Mouse (Mus musculus): ENCODE measurements around the gene Adamts17. TPM values are rescaled to one million over a fixed set of nuclear protein-coding genes. Genes with fewer than 3 reads are reported as not detected.

Adamts17 gene
- total RNA-seq (2021) = 10 to 100 TPM; 20.2 to 23.8 TPM
- long read RNA-seq, full-length matches to known transcripts = 1 of 4 reads
- long read RNA-seq, partial matches to known transcripts = 1 of 4 reads
- long read RNA-seq, other reads (novel, unspliced or antisense) = 2 of 4 reads

DNA sequence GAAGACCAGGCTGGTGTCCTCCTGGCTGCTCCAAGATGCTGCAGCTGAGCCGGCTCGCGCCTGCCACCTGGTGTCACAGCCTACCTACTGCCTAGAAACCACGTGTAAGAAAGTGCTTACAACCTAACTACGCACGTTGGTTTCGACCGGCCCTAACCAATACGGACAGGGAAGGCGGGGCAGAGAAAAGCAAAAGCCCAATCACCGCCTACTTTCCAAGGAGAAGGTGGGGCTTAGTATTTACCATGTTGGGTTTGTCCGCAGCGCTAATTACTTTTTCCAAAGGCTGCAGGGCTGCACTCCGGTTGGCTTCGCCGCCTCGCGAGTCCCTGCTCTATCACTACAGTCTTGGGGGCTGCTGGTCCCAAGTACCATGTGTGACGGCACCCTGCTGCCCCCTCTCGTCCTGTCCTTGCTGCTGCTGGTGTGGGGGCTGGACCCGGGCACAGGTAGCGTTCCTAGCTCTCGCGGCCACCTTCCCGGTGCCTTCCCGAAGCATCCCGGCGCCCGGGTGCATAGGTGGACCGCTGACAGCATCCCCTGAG, at the start of gene Adamts17:
Gene Adamts17 (plus strand): TSS at position 273 of the 545 bp plus-strand sequence.
- peak; percentile 93 to 97 for DNase-seq (ENCODE audit: low spot score in 2 of 2)

- no peak for DNase-seq (ENCODE audit: low spot score in 2 of 2)
Measured at GRCm38 (mm10) chr7:66789860-66790748, 49.4 kb upstream of the Adamts17 start.

- DNase-seq (ENCODE audit: low spot score in 2 of 2) = no peak
Measured at GRCm38 (mm10) chr7:66791022-66791421, 48.5 kb upstream of the Adamts17 start.

DNA sequence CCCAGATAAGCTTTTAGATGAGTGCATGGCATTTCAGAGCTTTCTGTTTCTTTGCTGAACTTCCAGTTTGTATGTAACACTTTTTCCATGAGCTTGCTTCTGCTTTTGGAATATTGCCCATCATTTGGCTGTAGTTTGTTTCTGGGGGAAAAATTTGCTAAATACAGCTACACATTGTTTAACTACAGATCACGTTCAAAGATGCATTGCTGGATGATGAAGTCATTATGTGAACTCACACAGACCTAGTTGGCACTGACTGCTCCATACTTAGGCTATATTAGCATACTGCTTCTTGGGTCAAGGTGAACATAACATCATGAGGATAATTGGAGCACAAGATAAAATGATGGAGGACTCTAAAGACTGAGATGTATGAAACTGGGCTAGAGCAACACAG, 42.6 kb upstream of the Adamts17 start:
- DNase-seq (ENCODE audit: low spot score in 2 of 2) = no peak

GRCm38 (mm10) chr7:66797345-66797744, 42.2 kb upstream of the Adamts17 start:
- no peak for DNase-seq (ENCODE audit: low spot score in 2 of 2)

DNA sequence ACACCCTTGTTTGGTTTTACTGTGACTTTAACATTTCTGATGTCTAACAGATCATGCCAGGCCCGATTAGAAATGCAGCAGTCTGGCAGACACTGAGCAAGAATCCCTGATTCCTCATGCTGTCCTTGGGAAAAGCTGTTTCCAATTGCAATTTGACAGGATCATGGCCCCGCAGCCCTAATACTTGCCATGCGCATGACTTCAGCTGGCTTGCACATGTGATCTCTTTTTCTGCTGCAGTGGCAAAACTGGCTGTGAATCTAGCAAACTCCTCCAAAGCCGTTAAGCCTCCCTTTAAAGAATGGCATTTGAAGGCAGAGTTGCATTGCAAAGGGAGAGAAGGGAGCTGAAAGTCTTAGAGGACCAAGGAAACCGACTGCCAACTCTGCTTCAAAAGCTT, 40.7 kb upstream of the Adamts17 start:
- no peak for DNase-seq (ENCODE audit: low spot score in 2 of 2)

- DNase-seq (ENCODE audit: low spot score in 2 of 2) = no peak
Measured at GRCm38 (mm10) chr7:66800784-66801183, 38.8 kb upstream of the Adamts17 start.

DNA sequence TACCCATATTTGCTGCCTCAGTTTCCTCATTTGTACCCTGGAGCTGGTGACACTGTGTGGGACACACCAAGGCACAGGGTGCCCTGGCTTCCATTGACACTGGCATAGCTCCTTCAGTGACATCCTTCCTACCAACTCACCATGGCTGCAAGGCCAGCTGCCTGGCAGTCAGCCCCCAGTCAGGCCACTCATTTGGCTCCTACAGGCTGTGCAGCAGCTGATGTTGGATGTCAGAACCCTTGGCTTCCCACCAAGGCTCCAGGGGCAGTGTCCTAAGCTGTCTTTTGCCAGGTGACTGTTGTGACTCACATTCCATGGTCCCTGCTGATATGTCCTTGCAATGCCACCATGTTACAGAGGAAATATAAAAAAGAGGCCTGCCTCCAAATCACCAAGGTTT, 37.8 kb upstream of the Adamts17 start:
- no peak for DNase-seq (ENCODE audit: low spot score in 2 of 2)

- no peak for DNase-seq (ENCODE audit: low spot score in 2 of 2)
Measured at GRCm38 (mm10) chr7:66803798-66804197, 35.7 kb upstream of the Adamts17 start.

GRCm38 (mm10) chr7:66806801-66807200, 32.7 kb upstream of the Adamts17 start:
- DNase-seq (ENCODE audit: low spot score in 2 of 2) = no peak

- no peak for DNase-seq (ENCODE audit: low spot score in 2 of 2)
Measured at GRCm38 (mm10) chr7:66810436-66810835, 29.1 kb upstream of the Adamts17 start.

DNA sequence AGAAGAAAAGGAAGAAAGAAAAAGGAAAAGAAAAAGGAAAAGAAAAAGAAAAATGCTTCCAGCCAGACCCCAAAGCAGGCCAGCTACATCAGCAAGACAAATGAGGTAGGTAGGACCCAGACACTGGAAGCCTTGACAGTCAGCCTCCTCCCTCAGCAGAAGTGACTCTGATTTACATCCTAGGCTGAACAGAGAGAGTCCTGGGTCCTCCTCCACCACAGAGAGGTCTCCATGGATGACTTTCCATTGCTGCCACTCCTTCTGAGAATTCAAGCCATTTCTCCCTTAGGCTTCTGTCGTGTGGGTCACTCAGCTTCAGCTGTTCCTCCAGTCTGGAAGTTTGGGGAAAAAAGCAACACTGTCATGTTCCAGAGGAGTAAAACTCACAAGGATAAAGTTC, 28.2 kb upstream of the Adamts17 start:
- DNase-seq (ENCODE audit: low spot score in 2 of 2) = no peak

GRCm38 (mm10) chr7:66812289-66812688, 27.2 kb upstream of the Adamts17 start:
- no peak for DNase-seq (ENCODE audit: low spot score in 2 of 2)

DNA sequence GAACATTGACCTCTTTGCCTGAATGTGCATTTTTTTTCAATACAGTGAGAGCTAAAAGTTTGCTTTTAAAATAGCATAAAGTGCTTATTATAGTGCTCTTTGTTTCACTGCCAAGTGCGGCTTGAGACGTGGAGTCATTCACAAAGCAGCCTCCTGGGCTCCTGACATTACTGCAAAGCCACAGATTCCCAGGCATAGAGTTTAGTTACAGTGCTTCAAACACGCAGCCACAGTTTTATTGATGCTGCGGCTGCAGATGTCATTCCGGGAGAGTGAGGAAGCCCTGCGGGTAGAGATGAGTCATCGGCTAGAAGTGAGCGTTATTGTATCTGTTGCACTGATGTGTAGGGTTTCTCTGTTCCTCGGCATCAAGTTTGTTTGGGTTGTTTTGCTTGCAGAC, 26.8 kb upstream of the Adamts17 start:
- DNase-seq (ENCODE audit: low spot score in 2 of 2) = peak; percentile 13 to 47

- no peak for DNase-seq (ENCODE audit: low spot score in 2 of 2)
Measured at GRCm38 (mm10) chr7:66813172-66813571, 26.4 kb upstream of the Adamts17 start.

DNA sequence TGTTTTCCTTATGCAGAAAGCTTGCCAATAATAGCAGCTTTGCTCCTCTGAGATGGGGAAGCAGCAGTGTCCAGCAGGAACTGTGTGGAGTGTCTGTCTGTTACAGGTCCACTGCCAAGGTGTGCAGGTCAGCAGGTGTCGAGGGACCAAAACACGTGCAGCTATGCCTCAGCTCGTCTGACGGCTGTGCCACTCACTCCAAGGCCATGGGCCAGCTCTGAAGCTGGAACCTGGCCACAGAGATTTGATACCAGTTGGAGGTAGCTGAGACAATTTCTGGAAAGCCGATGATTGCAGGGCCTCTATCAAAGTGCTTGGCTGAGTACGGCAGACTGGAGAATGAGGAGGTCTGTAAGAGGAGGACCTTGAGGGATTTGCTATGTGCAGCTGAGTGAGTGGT, 24.0 kb upstream of the Adamts17 start:
- no peak for DNase-seq (ENCODE audit: low spot score in 2 of 2)

DNA sequence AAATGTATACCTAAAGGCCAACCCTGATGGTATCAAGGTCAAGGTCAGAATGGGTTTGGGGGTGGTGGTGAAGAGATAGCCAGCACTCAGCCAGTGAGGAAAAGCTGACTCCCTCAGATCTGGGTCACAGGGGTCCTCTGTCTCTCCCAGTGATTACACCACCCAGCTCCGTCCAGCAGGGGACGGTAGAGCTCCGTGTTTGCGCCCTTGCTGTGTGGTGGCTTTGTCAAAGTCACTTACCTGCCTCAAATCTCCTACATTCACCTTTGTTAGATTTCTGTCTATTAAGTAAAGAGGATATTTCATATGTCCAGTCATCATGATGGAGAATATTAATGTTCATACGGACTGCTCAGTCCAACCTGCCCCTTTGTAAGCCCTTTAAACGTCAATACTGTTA, 19.5 kb upstream of the Adamts17 start:
- peak in 1 of 2 experiments; percentile 54 for DNase-seq (ENCODE audit: low spot score in 2 of 2)

GRCm38 (mm10) chr7:66830803-66831202, 8.7 kb upstream of the Adamts17 start:
- no peak for DNase-seq (ENCODE audit: low spot score in 2 of 2)

DNA sequence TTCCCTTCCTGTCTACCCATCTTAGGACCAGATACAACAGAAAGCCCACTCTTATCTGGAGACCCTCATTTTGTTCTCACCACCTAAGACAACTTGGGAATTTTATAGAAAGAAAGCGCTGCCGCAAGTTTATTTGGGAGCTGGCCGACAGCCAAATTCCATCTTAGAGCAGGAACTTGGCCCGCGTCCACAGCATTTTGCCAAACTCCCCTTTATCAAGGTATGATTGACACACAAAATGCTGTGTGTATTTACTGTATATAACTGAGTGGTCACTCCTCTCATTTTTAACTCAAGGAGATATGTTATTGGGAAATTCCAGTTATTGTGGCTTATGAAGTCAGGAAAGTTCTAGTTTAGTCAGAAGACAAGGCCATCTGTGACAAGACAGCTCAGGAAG, 8.2 kb upstream of the Adamts17 start:
- DNase-seq (ENCODE audit: low spot score in 2 of 2) = no peak

- DNase-seq (ENCODE audit: low spot score in 2 of 2) = no peak
Measured at GRCm38 (mm10) chr7:66840008-66840719, 629 bp downstream of the Adamts17 start.

- peak; percentile 36 to 70 for DNase-seq (ENCODE audit: low spot score in 2 of 2)
Measured at GRCm38 (mm10) chr7:66841165-66841564, 1.6 kb downstream of the Adamts17 start.

- DNase-seq (ENCODE audit: low spot score in 2 of 2) = peak; percentile 82 to 93
Measured at GRCm38 (mm10) chr7:66842021-66842420, 2.5 kb downstream of the Adamts17 start.

All from layer of hippocampus, adult 18-20 months (tissue).